Mouse (Mus musculus): ENCODE results near the gene Asic2.
A peak's percentile ranks its signal among the peaks of the same experiment; 100 is the strongest.

Gene Asic2

DNA sequence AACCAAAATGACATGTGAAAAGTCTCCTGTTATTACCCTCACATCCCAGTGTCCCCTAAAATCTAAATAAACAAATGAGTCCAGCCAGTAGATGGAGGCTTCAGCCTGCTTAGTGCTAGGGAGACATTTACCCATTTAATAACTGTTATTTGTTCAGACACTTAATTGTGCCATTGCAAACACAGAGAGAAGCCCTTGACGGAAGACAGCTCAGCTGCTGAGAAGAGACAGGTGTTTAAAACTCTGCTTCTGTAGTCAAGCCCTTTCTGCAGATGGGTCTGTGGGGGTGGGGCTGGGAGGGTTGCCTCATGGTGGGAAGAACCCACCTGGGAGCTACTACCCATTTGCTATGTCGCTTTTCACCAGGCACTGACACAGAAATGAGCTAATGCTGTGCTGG is 311.1 kb downstream of the Asic2 start:
- peaks cover 8% of the 10 kb centered on the region; the same call in 1 of the 2 replicates for H3K9me3 ChIP-seq (ENCODE audit: low read length)
- no peaks in the 10 kb centered on the region for H3K36me3 ChIP-seq (ENCODE audit: insufficient read depth, low read length)
- H3K4me1 ChIP-seq (replicated peaks; ENCODE audit: low read depth, low read length) = peaks cover 3% of the 10 kb centered on the region; the same call in 1 of the 2 replicates
- no peak overlapping the region for H3K4me3 ChIP-seq (replicated peaks; ENCODE audit: low read length)
- H3K27me3 ChIP-seq (ENCODE audit: insufficient read depth, low read length) = no peaks in the 10 kb centered on the region
- no peak for TF ChIP-seq CTCF (conservative IDR thresholded peaks at IDR 0.05; ENCODE audit: low read length)
- TF ChIP-seq POU5F1 (IDR thresholded peaks at IDR 0.05; ENCODE audit: borderline replicate concordance, low read length) = no peak
- no peak for TF ChIP-seq NANOG (IDR thresholded peaks at IDR 0.05; ENCODE audit: borderline replicate concordance, low read length)

DNA sequence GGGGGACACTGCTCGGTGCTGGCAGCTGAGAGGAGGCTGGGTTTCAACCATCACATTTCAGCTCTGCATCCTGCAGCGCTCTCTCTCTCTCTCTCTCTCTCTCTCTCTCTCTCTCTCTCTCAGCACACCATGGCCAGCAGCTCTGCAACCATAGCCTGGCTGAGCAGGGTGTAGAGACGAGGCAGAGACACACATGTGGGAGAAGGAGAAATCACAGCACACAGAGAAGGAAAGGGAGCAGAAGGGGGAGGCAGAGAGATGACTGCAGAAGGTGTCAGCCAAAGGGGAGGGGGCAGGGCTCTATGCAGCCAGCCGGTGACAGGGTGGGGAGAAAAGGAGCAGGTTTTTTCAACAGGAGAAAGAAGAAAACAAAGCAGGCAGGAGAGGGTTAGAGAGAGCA is 320.4 kb downstream of the Asic2 start:
- H3K27me3 ChIP-seq (ENCODE audit: insufficient read depth, low read length) = 0 out of 2 replicates have a peak, but pooled peaks cover 4% of the 10 kb centered on the region
- no peaks in the 10 kb centered on the region for H3K36me3 ChIP-seq (ENCODE audit: insufficient read depth, low read length)

DNA sequence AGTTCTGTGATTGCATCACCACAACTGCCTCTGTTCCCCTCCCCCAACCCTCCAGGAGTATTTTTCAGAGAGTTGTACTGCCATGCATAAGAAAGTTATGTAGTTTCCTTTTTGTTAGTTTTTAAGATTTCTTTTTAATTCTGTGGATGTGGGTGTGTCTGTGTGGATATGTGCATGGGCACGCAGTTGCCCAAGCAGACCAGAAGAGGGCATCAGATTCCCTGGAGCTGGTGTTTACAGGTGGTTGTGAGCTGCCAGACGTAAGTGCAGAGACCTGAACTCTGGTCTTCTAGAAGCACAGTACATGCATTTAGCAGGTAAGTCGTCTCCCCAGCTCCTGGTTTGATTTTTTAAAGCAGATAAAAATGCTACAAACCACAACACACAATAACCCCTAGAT is 322.7 kb downstream of the Asic2 start:
- no peak overlapping the region for H3K4me3 ChIP-seq (replicated peaks; ENCODE audit: low read length)
- no peaks in the 10 kb centered on the region for H3K36me3 ChIP-seq (ENCODE audit: insufficient read depth, low read length)
- no peaks in the 10 kb centered on the region for H3K9me3 ChIP-seq (ENCODE audit: low read length)
- peak; percentile 78 for TF ChIP-seq CTCF (conservative IDR thresholded peaks at IDR 0.05; ENCODE audit: low read length)
- TF ChIP-seq NANOG (IDR thresholded peaks at IDR 0.05; ENCODE audit: borderline replicate concordance, low read length) = no peak
- 0 out of 2 replicates have a peak, but pooled peaks cover 4% of the 10 kb centered on the region for H3K27me3 ChIP-seq (ENCODE audit: insufficient read depth, low read length)
- no peaks in the 10 kb centered on the region for H3K4me1 ChIP-seq (replicated peaks; ENCODE audit: low read depth, low read length)

More for the DNA sequence above, 320.4 kb downstream of the Asic2 start:
- no peak overlapping the region for H3K4me3 ChIP-seq (replicated peaks; ENCODE audit: low read length)
- TF ChIP-seq POU5F1 (IDR thresholded peaks at IDR 0.05; ENCODE audit: borderline replicate concordance, low read length) (no peak), CTCF (conservative IDR thresholded peaks at IDR 0.05; ENCODE audit: low read length) (no peak), NANOG (IDR thresholded peaks at IDR 0.05; ENCODE audit: borderline replicate concordance, low read length) (no peak)
- no peaks in the 10 kb centered on the region for H3K4me1 ChIP-seq (replicated peaks; ENCODE audit: low read depth, low read length)
- H3K9me3 ChIP-seq (ENCODE audit: low read length) = no peaks in the 10 kb centered on the region

DNA sequence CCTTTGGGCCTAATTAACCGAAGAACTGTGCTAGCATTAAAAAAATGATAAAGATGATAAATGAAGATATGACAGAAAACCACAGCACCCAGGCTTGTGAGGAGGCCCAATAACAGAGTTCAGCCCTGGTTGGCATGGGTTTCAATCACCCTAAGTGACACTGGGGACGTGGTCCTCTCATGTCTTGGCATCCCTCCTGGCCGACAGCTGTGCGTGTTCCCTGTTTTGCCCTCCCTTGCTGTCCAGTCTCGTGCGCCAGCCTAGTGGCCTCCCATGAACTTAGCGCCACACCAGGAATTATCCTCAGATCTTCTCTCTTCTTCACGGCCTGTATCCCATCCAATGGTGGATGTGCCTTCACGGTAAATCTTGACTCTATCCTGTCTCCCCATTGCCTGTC is 331.9 kb downstream of the Asic2 start:
- TF ChIP-seq POU5F1 (IDR thresholded peaks at IDR 0.05; ENCODE audit: borderline replicate concordance, low read length) = no peak
- no peak for TF ChIP-seq CTCF (conservative IDR thresholded peaks at IDR 0.05; ENCODE audit: low read length)
- TF ChIP-seq NANOG (IDR thresholded peaks at IDR 0.05; ENCODE audit: borderline replicate concordance, low read length) = no peak
- no peaks in the 10 kb centered on the region for H3K27me3 ChIP-seq (ENCODE audit: insufficient read depth, low read length)
- 0 out of 2 replicates have a peak, but pooled peaks cover 2% of the 10 kb centered on the region for H3K9me3 ChIP-seq (ENCODE audit: low read length)
- peaks cover 5% of the 10 kb centered on the region for H3K4me1 ChIP-seq (replicated peaks; ENCODE audit: low read depth, low read length)
- no peaks in the 10 kb centered on the region for H3K36me3 ChIP-seq (ENCODE audit: insufficient read depth, low read length)
- H3K4me3 ChIP-seq (replicated peaks; ENCODE audit: low read length) = no peak overlapping the region

DNA sequence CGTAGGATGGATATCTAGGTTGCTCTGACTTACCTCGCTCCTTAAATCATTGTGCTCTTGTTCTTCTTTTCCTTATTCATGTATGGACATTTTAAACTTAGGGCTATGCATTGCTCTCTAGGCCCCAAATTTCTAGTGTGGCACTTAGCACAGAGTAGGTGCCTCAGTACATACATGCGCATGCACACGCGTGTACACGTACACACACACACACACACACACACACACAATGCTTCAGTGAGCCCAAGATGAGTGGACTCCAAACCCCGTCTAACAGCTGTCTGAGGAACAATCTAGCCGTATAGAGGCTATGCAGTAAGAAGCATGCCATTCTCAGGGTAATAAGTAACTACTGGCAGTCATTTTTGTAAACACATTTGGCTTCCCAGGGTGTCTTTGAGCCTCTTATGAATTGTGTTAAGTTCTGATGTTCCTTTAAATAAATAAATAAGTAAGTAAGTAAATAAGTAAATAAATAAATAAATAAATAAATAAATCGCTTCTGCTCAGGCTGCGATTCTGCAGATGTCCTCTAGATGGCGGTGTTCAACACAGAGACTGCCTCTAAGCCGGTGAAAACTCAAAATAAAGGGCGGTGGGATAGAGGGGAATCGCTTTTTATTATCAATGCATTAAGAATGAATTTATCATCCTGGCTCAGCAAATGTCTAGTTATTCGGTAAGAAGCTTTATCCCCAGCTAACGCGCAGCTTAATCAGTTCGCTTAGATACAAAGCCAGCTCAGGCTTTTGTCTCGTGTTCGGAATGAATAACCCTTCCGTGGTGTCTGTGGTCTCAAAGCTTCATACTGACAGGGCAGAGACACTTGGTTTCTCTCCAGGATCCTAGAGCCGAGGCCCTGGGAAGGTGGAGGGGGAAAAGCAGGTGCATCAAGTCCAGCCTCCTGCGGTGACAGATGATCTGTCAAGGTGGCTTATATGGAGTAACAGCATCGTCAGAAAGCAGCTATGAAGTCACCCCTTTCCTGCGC is 333.6 kb downstream of the Asic2 start:
- H3K4me3 ChIP-seq (replicated peaks; ENCODE audit: low read length) = no peak overlapping the region
- peaks cover 5% of the 10 kb centered on the region for H3K4me1 ChIP-seq (replicated peaks; ENCODE audit: low read depth, low read length)
- no peaks in the 10 kb centered on the region for H3K36me3 ChIP-seq (ENCODE audit: insufficient read depth, low read length)
- 0 out of 2 replicates have a peak, but pooled peaks cover 2% of the 10 kb centered on the region for H3K9me3 ChIP-seq (ENCODE audit: low read length)
- TF ChIP-seq CTCF (conservative IDR thresholded peaks at IDR 0.05; ENCODE audit: low read length) (peak; percentile 99), POU5F1 (IDR thresholded peaks at IDR 0.05; ENCODE audit: borderline replicate concordance, low read length) (no peak), NANOG (IDR thresholded peaks at IDR 0.05; ENCODE audit: borderline replicate concordance, low read length) (no peak)
- H3K27me3 ChIP-seq (ENCODE audit: insufficient read depth, low read length) = no peaks in the 10 kb centered on the region

DNA sequence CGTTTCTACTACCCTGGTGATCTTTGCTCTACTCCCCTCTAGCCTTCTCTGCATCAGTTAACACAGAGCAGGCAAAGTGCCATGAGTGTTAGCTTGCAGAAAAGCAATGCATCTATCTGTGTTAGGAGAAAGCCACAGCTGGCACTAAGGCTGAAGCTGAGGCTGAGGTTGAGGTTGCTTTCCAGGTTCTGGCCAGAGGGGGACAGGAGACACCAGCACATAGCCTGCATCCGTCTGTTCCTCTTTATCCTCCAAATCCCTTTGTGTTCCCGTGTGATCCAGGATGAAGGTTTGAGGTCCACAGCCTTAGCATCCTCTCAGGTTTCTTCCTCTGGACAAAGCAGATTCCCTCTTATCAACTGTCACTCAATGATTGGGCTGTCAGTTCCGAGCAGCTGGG is 343.1 kb downstream of the Asic2 start:
- Histone ChIP-seq H3K27me3 (ENCODE audit: insufficient read depth, low read length) (no peaks in the 10 kb centered on the region), H3K4me3 (replicated peaks; ENCODE audit: low read length) (no peak overlapping the region), H3K36me3 (ENCODE audit: insufficient read depth, low read length) (no peaks in the 10 kb centered on the region), H3K4me1 (replicated peaks; ENCODE audit: low read depth, low read length) (peaks cover 20% of the 10 kb centered on the region), H3K9me3 (ENCODE audit: low read length) (no peaks in the 10 kb centered on the region)
- TF ChIP-seq CTCF (conservative IDR thresholded peaks at IDR 0.05; ENCODE audit: low read length) (no peak), POU5F1 (IDR thresholded peaks at IDR 0.05; ENCODE audit: borderline replicate concordance, low read length) (no peak), NANOG (IDR thresholded peaks at IDR 0.05; ENCODE audit: borderline replicate concordance, low read length) (no peak)

DNA sequence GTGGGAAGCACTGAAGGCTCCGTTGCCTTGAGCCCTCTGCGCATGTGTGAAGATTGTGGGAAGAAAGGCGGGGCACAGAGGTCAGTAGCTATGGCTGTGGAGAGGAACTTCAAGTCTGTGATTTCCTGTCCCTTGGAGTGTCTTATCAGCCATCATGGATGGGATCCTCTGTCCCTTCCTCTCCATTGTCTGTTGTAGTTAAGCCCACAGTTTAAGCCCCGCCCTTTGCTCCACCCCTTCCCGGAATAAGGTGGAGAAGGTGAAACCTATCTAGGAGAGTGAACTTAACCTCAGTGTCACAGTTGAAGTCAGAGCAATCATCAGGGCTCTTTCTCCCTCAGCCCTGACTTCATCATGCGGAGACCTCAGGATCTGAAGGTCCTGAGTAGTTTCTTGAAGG is 347.7 kb downstream of the Asic2 start:
- Histone ChIP-seq H3K27me3 (ENCODE audit: insufficient read depth, low read length) (no peaks in the 10 kb centered on the region), H3K36me3 (ENCODE audit: insufficient read depth, low read length) (no peaks in the 10 kb centered on the region), H3K4me1 (replicated peaks; ENCODE audit: low read depth, low read length) (peaks cover 44% of the 10 kb centered on the region), H3K4me3 (replicated peaks; ENCODE audit: low read length) (no peak overlapping the region), H3K9me3 (ENCODE audit: low read length) (no peaks in the 10 kb centered on the region)
- TF ChIP-seq POU5F1 (IDR thresholded peaks at IDR 0.05; ENCODE audit: borderline replicate concordance, low read length) (no peak), NANOG (IDR thresholded peaks at IDR 0.05; ENCODE audit: borderline replicate concordance, low read length) (no peak), CTCF (conservative IDR thresholded peaks at IDR 0.05; ENCODE audit: low read length) (no peak)

DNA sequence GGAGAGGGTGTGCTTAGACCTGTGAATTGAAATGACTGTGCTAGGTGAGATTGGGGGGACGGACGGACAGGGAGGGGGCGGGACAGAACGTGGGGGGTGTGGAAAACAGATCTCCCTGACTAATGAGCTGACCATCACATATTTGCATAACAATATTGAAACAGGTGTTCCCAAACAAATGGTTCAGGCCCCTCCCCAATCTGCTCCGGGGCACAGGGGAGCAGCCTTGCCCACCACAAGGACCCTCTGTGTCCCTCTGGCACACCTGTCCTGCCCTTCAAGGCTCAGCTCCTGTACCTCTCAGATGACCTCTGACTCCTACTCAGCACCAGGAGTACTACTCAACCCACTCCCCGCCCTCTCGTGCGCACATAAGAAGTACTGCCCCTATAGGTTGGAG is 351.8 kb downstream of the Asic2 start:
- H3K4me3 ChIP-seq (replicated peaks; ENCODE audit: low read length) = no peak overlapping the region; the same call in 1 of the 2 replicates
- TF ChIP-seq CTCF (conservative IDR thresholded peaks at IDR 0.05; ENCODE audit: low read length) = no peak; the same call in 1 of the 2 replicates
- TF ChIP-seq POU5F1 (IDR thresholded peaks at IDR 0.05; ENCODE audit: borderline replicate concordance, low read length) = peak; percentile 78

More for the DNA sequence above, 351.8 kb downstream of the Asic2 start:
- no peaks in the 10 kb centered on the region for H3K36me3 ChIP-seq (ENCODE audit: insufficient read depth, low read length)
- H3K27me3 ChIP-seq (ENCODE audit: insufficient read depth, low read length) = peaks cover under 1% of the 10 kb centered on the region; the same call in 1 of the 2 replicates
- H3K4me1 ChIP-seq (replicated peaks; ENCODE audit: low read depth, low read length) = peaks cover 66% of the 10 kb centered on the region
- H3K9me3 ChIP-seq (ENCODE audit: low read length) = no peaks in the 10 kb centered on the region

All from E14TG2a.4 (cell line).